Mouse (Mus musculus): ENCODE measurements around the gene Il21.

Gene Il21

GRCm38 (mm10) chr3:37201122-37201916 is 31.1 kb downstream of the Il21 start:
- in situ Hi-C loops (cut with MboI, MseI) = loop anchor here (5.0 to 10.0 kb wide), 4 partner anchors 39 to 367 kb away; no protein-coding TSS in a partner anchor

DNA sequence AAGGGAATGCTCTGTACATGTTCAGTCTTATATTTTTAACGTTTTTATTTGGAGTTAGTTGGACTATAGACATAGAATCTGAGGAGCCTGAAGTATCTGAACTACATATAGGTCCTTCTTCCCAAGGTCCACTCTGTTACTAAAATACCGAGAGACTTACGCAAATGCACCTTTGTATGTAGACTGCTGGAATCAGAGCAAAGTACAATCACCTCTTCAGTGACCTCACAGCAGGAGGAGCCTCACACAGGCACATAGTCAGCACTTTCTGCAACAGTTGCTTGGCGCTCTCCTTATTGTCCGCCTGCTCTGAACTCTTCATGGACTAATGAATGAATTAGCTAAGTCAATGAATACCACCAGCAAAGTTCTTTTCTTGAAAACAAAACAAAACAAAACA is 34.1 kb downstream of the Il21 start:
- in situ Hi-C loops (cut with MboI, MseI) = no loop called here

- in situ Hi-C loops (cut with MboI, MseI) = no loop called here
Observed at GRCm38 (mm10) chr3:37191953-37192352, 40.5 kb downstream of the Il21 start.

- in situ Hi-C loops (cut with MboI, MseI) = no loop called here
Observed at GRCm38 (mm10) chr3:37185534-37185933, 46.9 kb downstream of the Il21 start.

- in situ Hi-C loops (cut with MboI, MseI) = no loop called here
Observed at GRCm38 (mm10) chr3:37182415-37183269, 49.8 kb downstream of the Il21 start.

- in situ Hi-C loops (cut with MboI, MseI) = no loop called here
Observed at GRCm38 (mm10) chr3:37181041-37181440, 51.4 kb downstream of the Il21 start.

DNA sequence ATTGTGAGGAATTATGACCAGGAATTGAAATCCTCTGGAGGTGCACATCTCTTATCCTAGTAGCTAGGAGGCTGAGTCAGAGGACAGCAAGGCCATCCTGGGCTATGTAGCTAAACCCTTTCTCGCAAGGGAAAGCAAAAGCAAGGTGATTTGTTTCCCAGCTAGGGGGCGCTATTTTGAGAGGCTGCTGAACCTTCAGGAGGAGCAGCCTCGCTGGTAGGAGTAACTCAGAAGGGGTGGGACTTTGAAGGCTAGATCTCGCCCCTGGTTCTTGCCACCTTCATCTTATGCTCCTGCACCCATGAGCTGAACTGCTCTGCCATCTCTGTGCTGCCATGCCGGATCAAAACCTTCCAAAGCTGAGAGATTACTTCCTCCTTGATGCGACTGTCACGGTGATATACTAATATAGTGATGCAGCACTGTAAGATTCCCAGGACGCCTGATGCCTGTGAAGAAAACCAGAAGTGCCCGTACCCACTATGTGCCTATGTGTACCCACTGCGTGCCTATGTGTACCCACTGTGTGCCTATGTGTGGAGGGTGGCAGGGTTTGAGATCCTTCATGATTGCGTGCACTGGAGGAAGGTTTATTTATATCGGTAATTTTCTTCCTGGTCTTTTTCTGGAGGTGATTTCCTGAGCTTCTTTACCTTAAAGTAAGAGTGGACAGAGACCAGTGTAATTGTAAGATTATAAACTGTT is 52.2 kb downstream of the Il21 start:
- in situ Hi-C loops (cut with MboI, MseI) = no loop called here

- in situ Hi-C loops (cut with MboI, MseI) = no loop called here
Observed at GRCm38 (mm10) chr3:37179472-37179871, 53.0 kb downstream of the Il21 start.

GRCm38 (mm10) chr3:37174711-37175572 is 57.5 kb downstream of the Il21 start:
- in situ Hi-C loops (cut with MboI, MseI) = no loop called here

- in situ Hi-C loops (cut with MboI, MseI) = no loop called here
Observed at GRCm38 (mm10) chr3:37173285-37173684, 59.2 kb downstream of the Il21 start.
